Comparison of ENCODE assay signal across 25 mouse cellular contexts in the genomic region with DNA sequence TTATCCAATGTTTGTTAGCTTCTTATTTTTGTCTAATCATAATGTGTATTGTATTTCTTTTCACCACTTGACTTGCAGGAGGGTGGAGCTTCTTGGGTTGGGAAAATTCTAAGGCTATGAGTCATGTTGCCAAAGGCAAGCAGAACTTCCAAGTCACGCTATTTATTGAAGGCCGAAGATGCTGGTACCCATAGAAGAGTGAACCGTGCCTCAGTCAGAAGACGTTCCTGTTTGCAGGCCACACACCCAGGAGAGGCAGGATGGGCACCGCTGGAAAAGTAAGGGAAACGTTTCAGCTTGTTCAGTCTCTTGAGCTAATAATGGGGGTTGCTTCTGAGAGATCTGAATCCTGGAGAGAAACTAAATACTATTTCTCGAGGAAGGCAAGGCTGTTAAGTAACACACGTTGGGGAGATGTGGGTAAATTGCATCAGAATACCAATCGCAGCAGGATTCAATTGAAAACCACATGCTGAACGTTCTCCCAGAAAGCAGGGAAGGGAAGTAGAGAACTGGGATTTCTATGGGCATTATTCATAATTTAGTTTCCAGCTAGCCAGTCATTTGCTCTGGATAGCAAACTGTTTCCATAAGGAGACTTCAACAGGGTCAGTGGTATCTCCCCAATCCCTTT. TPM values are rescaled to one million over a fixed set of nuclear protein-coding genes. Genes with fewer than 3 reads are reported as not detected.
DNase-seq lines count a peak whose midpoint lies in the region; ATAC-seq and TF ChIP-seq lines count a peak whose summit lies in the region.
"Had no signal": no experiment of that assay in that cellular context is flagged by ENCODE, and none has a peak within 500 bp of the region (broad histone marks: within the 10 kb centered on the region; RNA-seq: fewer than 3 reads in every experiment).

TSS of gene Adh7 (plus strand) at position 130 of the 634 bp plus-strand sequence.

- 71% methylated on average over 10 of the region's 10 CpGs for WGBS in lung, postnatal 0 days
- WGBS in hindbrain, embryonic 12.5 days: 77% methylated on average over 10 of the region's 10 CpGs

- H3K27me3 ChIP-seq in lung, postnatal 0 days (replicated peaks; ENCODE audit: insufficient read depth, low read length): no peaks in the 10 kb centered on the region
- no peaks in the 10 kb centered on the region for H3K27me3 ChIP-seq in hindbrain, embryonic 12.5 days
- H3K27me3 ChIP-seq: heart, embryonic 15.5 days; kidney, embryonic 15.5 days had no signal

- no peak within 1 kb of the TSS for H3K27ac ChIP-seq in lung, postnatal 0 days (ENCODE audit: low read length)
- peak within 1 kb of the TSS; percentile 90 for H3K27ac ChIP-seq in embryonic fibroblast, embryonic 13.5 days (ENCODE audit: insufficient read depth, low read length)
- H3K27ac ChIP-seq in hindbrain, embryonic 12.5 days: no peak within 1 kb of the TSS
- H3K27ac ChIP-seq: heart, embryonic 15.5 days; kidney, embryonic 15.5 days; macrophage; midbrain, embryonic 10.5 days had no signal

- H3K9me3 ChIP-seq in lung, postnatal 0 days (ENCODE audit: low read length): no peaks in the 10 kb centered on the region
- no peaks in the 10 kb centered on the region for H3K9me3 ChIP-seq in hindbrain, embryonic 12.5 days (replicated peaks)
- H3K9me3 ChIP-seq: heart, embryonic 15.5 days; kidney, embryonic 15.5 days; midbrain, embryonic 10.5 days had no signal

- H3K4me3 ChIP-seq in lung, postnatal 0 days (ENCODE audit: low read depth, low read length): no peak within 1 kb of the TSS
- H3K4me3 ChIP-seq in embryonic fibroblast, embryonic 13.5 days (ENCODE audit: insufficient read depth, low read length): no peak within 1 kb of the TSS
- no peak within 1 kb of the TSS for H3K4me3 ChIP-seq in hindbrain, embryonic 12.5 days
- H3K4me3 ChIP-seq: heart, embryonic 15.5 days; kidney, embryonic 15.5 days; midbrain, embryonic 10.5 days had no signal

- TF ChIP-seq POLR2A in embryonic fibroblast, embryonic 13.5 days (IDR thresholded peaks at IDR 0.05; ENCODE audit: low read depth, low read length): no peak

- no peak for DNase-seq in adrenal gland, postnatal 14 days
- DNase-seq in adrenal gland, adult 8-10 months: no peak
- DNase-seq in lung, postnatal 0 days (ENCODE audit: low spot score): peak; percentile 28
- no peak for DNase-seq in lung, postnatal 25 days (ENCODE audit: low spot score)
- DNase-seq in layer of hippocampus, postnatal 14 days (ENCODE audit: low spot score in 2 of 2): no peak
- DNase-seq in c-Kit-positive CD71-positive TER-119-positive erythroid progenitor cells, embryonic 14.5 days (ENCODE audit: low spot score): no peak
- DNase-seq: cerebellum, adult 9-10 months; gastrocnemius, postnatal 25 days; heart, postnatal 4 days; lung, adult 18-20 months; retina, postnatal 1 day; thymus, postnatal 25 days had no signal

- no peak for ATAC-seq in lung, postnatal 0 days
- no peak for ATAC-seq in hindbrain, embryonic 12.5 days (ENCODE audit: low FRiP score)
- ATAC-seq: forebrain, embryonic 14.5 days; hindbrain, embryonic 16.5 days; intestine, postnatal 0 days had no signal

- H3K36me3 ChIP-seq in lung, postnatal 0 days (ENCODE audit: insufficient read depth, low read length): no peaks in the 10 kb centered on the region
- no peaks in the 10 kb centered on the region for H3K36me3 ChIP-seq in hindbrain, embryonic 12.5 days
- H3K36me3 ChIP-seq: heart, embryonic 15.5 days; kidney, embryonic 15.5 days; midbrain, embryonic 10.5 days had no signal

- no peak for TF ChIP-seq CTCF in lung, postnatal 0 days (IDR thresholded peaks at IDR 0.05)
- no peak for TF ChIP-seq CTCF in embryonic fibroblast, embryonic 13.5 days (IDR thresholded peaks at IDR 0.05; ENCODE audit: borderline replicate concordance, insufficient read depth, low read length)

- no peak within 1 kb of the TSS for H3K4me2 ChIP-seq in lung, postnatal 0 days (replicated peaks; ENCODE audit: low read depth, low read length)
- no peak within 1 kb of the TSS for H3K4me2 ChIP-seq in hindbrain, embryonic 12.5 days (replicated peaks)
- H3K4me2 ChIP-seq: heart, embryonic 15.5 days; kidney, embryonic 15.5 days; liver, embryonic 11.5 days had no signal

- no peaks in the 10 kb centered on the region for H3K4me1 ChIP-seq in lung, postnatal 0 days (ENCODE audit: insufficient read depth, low read depth, low read length)
- H3K4me1 ChIP-seq in embryonic fibroblast, embryonic 13.5 days (ENCODE audit: control insufficient read depth, insufficient read depth, low read length): 0 out of 2 replicates have a peak, but pooled peaks cover 4% of the 10 kb centered on the region
- peaks cover 3% of the 10 kb centered on the region; the same call in 1 of the 2 replicates for H3K4me1 ChIP-seq in hindbrain, embryonic 12.5 days
- H3K4me1 ChIP-seq: heart, embryonic 15.5 days had no signal

- TF ChIP-seq EP300 in lung, postnatal 0 days (IDR thresholded peaks at IDR 0.05): no peak

- no peak within 1 kb of the TSS for H3K9ac ChIP-seq in lung, postnatal 0 days (replicated peaks; ENCODE audit: low read depth)
- H3K9ac ChIP-seq in hindbrain, embryonic 12.5 days: no peak within 1 kb of the TSS
- H3K9ac ChIP-seq: heart, embryonic 15.5 days; kidney, embryonic 15.5 days had no signal

RNA-seq across cellular contexts. Expression of gene Adh7, which starts in this region (rescaled TPM):
- 18.2 and 24.3 TPM in 2 replicates for total RNA-seq in adrenal gland, postnatal 14 days (2021)
- 100 to 1,000 TPM in 2 of 4 experiments, 1 to 10 TPM in 2; 1.5 to 212 (median 76.4) TPM for total RNA-seq in adrenal gland, adult 8-10 months (2022)
- 0.62 and 1.1 TPM in 2 replicates for polyA plus RNA-seq in lung, postnatal 0 days (2015; fragmentation: Nextera tagmentation; extraction: Ambion mirVana)
- polyA plus RNA-seq in embryonic fibroblast, embryonic 13.5 days (2011; ENCODE audit: insufficient read length, low read depth, missing spikeins): 5.4 and 11.9 TPM in 2 replicates
- total RNA-seq in layer of hippocampus, postnatal 14 days (2021): under 1 TPM in 1 of 2 experiments, not detected in 1; 0.09 TPM
- 0.15 and 0.17 TPM in 2 replicates for polyA plus RNA-seq in hindbrain, embryonic 12.5 days (2016; fragmentation: Nextera tagmentation; extraction: Ambion mirVana)
- total RNA-seq: common myeloid progenitor, adult 5-6 weeks; heart, postnatal 4 days had no signal
- polyA plus RNA-seq: embryonic facial prominence, embryonic 11.5 days; large intestine, adult 2 months; macrophage had no signal
